17 mouse cellular contexts compared by ENCODE assay signal in the genomic region with DNA sequence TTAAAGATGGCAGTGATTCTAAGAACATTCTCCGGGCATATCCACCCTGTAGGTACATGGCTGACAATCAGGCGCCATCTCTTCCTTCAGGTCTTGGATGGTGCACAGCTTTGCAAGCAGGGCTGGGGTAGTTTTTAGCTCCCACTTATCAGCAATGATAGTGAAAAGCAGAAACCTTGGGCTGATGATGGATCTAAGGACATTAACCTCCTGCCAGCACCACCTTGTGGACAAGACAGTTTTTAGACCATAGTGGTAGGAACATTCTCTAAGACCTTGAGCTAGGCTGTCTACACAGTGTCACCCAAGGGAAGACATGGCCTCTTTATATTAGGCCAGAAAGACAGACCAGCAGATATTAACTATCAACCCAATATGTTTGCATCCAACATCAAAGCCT.
DNase-seq lines count a peak whose midpoint lies in the region; ATAC-seq and TF ChIP-seq lines count a peak whose summit lies in the region.
"Had no signal": no experiment of that assay in that cellular context is flagged by ENCODE, and none has a peak within 500 bp of the region (broad histone marks: within the 10 kb centered on the region; RNA-seq: fewer than 3 reads in every experiment).

No protein-coding gene starts in this region.

- TF ChIP-seq EP300 in liver, postnatal 0 days (IDR thresholded peaks at IDR 0.05; ENCODE audit: low read depth): no peak

- H3K4me2 ChIP-seq in liver, postnatal 0 days (ENCODE audit: low read depth, low read length): no peak overlapping the region
- H3K4me2 ChIP-seq: limb, embryonic 13.5 days; liver, embryonic 15.5 days; midbrain, embryonic 13.5 days had no signal

- no peaks in the 10 kb centered on the region for H3K9me3 ChIP-seq in heart, embryonic 10.5 days
- no peaks in the 10 kb centered on the region for H3K9me3 ChIP-seq in liver, postnatal 0 days (ENCODE audit: low read length)
- H3K9me3 ChIP-seq: limb, embryonic 13.5 days; liver, embryonic 15.5 days; midbrain, embryonic 13.5 days had no signal

- no peak overlapping the region for H3K27ac ChIP-seq in heart, embryonic 10.5 days
- H3K27ac ChIP-seq in liver, postnatal 0 days (ENCODE audit: low read depth): no peak overlapping the region
- H3K27ac ChIP-seq: limb, embryonic 13.5 days; liver, embryonic 15.5 days; midbrain, embryonic 13.5 days had no signal

- WGBS in heart, embryonic 10.5 days: 63% methylated on average over 2 of the region's 2 CpGs
- WGBS in liver, postnatal 0 days (ENCODE audit: insufficient replicate concordance): 84% methylated on average over 2 of the region's 2 CpGs

- DNase-seq in heart, embryonic 10.5 days (ENCODE audit: low spot score): peak; percentile 58
- no peak for DNase-seq in heart, postnatal 25 days (ENCODE audit: low spot score)
- no peak for DNase-seq in liver, postnatal 0 days
- DNase-seq in liver: no peak
- peak; percentile 10 for DNase-seq in A20 (ENCODE audit: low read depth, low spot score)
- DNase-seq in brain, adult 2 months (ENCODE audit: low read depth, low spot score): peak; percentile 55
- DNase-seq in right cerebral cortex, postnatal 10 days (ENCODE audit: low spot score in 2 of 2): no peak
- DNase-seq: adrenal gland, postnatal 10 days; cerebellum, adult 8-10 months; gastrocnemius, postnatal 25 days; kidney, postnatal 14 days; layer of hippocampus, adult 9-11 months; right cerebral cortex, adult 18-20 months; thymus, adult 18-20 months had no signal

- no peaks in the 10 kb centered on the region for H3K27me3 ChIP-seq in heart, embryonic 10.5 days (ENCODE audit: insufficient read depth, poor library complexity, severe bottlenecking)
- no peaks in the 10 kb centered on the region for H3K27me3 ChIP-seq in liver, postnatal 0 days (ENCODE audit: insufficient read depth, low read length)
- H3K27me3 ChIP-seq: limb, embryonic 13.5 days; liver, embryonic 15.5 days; midbrain, embryonic 13.5 days had no signal

- no peak overlapping the region for H3K4me3 ChIP-seq in heart, embryonic 10.5 days
- H3K4me3 ChIP-seq in liver, postnatal 0 days (ENCODE audit: low read depth, low read length): no peak overlapping the region
- H3K4me3 ChIP-seq: limb, embryonic 13.5 days; liver, embryonic 15.5 days; midbrain, embryonic 13.5 days had no signal

- intact Hi-C loops in heart, postnatal 25 days (cut with DNase I): no loop called here

- ATAC-seq in liver, postnatal 0 days: no peak
- ATAC-seq: midbrain, embryonic 13.5 days had no signal

- peak; percentile 32; the same call in 1 of the 2 replicates for TF ChIP-seq CTCF in liver, postnatal 0 days (IDR thresholded peaks at IDR 0.05; ENCODE audit: low read depth)

- peaks cover 14% of the 10 kb centered on the region; the same call in 1 of the 2 replicates for H3K4me1 ChIP-seq in heart, embryonic 10.5 days
- H3K4me1 ChIP-seq in liver, postnatal 0 days (ENCODE audit: insufficient read depth): no peaks in the 10 kb centered on the region
- H3K4me1 ChIP-seq: limb, embryonic 13.5 days; liver, embryonic 15.5 days had no signal

- H3K9ac ChIP-seq in liver, postnatal 0 days (replicated peaks): no peak overlapping the region
- H3K9ac ChIP-seq: limb, embryonic 13.5 days; liver, embryonic 15.5 days; midbrain, embryonic 13.5 days had no signal

- H3K36me3 ChIP-seq in heart, embryonic 10.5 days: no peaks in the 10 kb centered on the region
- no peaks in the 10 kb centered on the region for H3K36me3 ChIP-seq in liver, postnatal 0 days (replicated peaks; ENCODE audit: insufficient read depth, low read length)
- H3K36me3 ChIP-seq: liver, embryonic 15.5 days had no signal

Comparison
In these comparisons a context has a peak if more than half of its experiments do, and no peak if none do; other contexts are left out.
1. DNase-seq: peak in heart, embryonic 10.5 days (single experiment), A20 (single experiment) and brain, adult 2 months (single experiment); none in heart, postnatal 25 days (single experiment), liver, postnatal 0 days (single experiment), liver (single experiment) and right cerebral cortex, postnatal 10 days (0 of 2).